Mouse (Mus musculus) liver, embryonic 14.5 days (tissue): Measurements from ENCODE around the gene Hoga1.

Experiments used
- CTCF ChIP-seq: IDR thresholded peaks from 2 replicates; pipeline ENCODE4 v1.5.1; 2016; ENCODE audit warnings: antibody characterized with exemption, low read depth, control low read depth
- EP300 ChIP-seq: IDR thresholded peaks from 2 replicates; pipeline ENCODE4 v1.6.1; 2016; ENCODE audit warnings: antibody characterized with exemption, low read depth

GRCm38 (mm10) chr19:42051948-42052347, 6.5 kb downstream of the Hoga1 start, which contains the start of gene 4933411K16Rik:
- TF ChIP-seq CTCF (no peak), EP300 (no peak)
